Mouse (Mus musculus) activated CD4-positive, CD25-positive, alpha-beta regulatory T cell (primary cell): ENCODE measurements around the gene Slc7a6. TPM values are rescaled to one million over a fixed set of nuclear protein-coding genes. Genes with fewer than 3 reads are reported as not detected.

ENCODE experiments used
- polyA plus RNA-seq, 2 experiments: library from polyadenylated mRNA; unstranded; fragments of 100-300 nt; shearing (Covaris generic); gene quantifications; one replicate each; pipeline ENCODE4 v1.2.1; 2017

Gene Slc7a6
- 10 to 100 TPM; 24.6 to 40.9 TPM for polyA plus RNA-seq

DNA sequence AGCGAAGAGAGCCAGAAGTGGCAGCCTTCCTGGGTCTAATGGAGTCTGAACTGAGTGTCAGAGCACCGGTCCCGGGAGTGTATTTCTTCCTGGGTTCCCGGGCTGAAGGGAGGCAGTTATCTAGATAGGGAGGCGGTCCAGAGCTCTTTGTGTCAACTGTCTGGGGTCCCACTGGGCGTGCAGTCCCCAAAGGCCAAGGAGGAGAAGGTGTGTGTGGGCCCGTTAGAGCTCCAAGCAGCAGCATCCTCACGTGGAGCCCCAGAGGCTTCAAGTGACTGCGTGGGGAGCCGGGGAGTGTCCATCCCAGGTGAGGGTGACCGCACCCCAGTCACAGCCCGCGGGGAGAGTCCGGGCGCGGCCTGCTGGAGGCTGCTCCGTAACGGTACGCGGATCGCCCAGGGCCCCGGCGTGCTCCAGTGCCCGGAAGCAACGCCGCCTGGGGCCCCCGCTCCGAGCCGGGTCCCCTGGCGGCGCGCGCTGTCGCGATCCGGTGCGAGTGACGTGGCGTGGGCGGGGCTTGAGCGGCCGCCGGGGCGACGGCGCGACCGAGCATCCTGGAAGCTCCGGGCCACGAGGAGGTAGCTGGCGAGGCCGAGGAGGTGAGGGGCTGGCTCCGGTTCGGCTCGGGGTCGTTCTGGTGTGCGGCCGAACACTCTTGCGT, at the start of gene Slc7a6:
Slc7a6 (plus strand) TSS at position 502 of the 661 bp plus-strand sequence.

DNA sequence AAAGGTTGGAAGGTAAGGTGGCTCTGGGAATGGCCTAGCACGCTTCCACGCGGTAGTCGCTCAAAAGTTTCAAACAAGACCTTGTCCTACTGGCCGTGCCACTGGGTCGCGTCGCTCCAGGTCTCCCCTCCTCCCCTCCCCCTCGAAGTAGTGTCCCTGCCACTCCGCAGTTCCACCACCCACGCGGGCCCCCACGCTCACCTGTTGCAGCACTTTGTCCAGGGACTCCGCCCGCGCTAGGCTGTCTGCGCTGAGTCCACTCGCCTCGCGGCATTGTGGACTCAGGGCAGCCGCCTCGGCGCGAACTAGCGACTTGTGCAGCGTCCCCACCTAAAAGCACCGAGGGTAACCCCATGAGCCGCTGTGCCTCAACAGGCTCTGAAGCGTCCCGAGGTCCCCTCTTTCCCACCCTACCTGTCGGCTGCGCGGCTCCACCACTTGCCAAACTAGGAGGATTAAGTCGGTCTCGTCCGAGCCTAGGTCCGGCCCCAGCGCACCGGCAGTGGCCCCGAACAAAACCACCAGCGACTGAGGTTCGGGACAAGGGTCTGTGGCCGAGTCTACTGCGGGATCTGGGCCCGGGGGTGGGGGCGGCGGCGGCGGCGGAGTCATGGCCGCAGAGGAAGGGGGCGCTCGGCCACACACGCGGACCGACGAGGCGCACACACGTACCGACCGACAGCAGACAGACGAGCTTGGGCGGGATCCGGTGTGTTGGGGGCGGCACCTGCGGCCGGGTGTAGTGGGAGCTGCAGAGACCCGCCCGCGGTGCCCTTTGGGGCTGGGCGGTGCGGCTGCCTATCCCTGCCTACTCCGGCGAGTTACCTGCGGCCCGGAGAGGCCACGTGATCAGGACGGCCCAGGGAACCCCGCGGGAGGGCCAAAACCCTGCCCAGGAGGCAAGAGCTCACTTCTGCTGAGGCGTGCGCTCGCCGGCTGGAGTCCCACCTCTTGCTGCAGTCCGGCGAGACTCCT, 32.2 kb upstream of the Slc7a6 start, which contains the start of gene Esrp2:
Esrp2 (minus strand) TSS at position 819 of the 975 bp plus-strand sequence.

DNA sequence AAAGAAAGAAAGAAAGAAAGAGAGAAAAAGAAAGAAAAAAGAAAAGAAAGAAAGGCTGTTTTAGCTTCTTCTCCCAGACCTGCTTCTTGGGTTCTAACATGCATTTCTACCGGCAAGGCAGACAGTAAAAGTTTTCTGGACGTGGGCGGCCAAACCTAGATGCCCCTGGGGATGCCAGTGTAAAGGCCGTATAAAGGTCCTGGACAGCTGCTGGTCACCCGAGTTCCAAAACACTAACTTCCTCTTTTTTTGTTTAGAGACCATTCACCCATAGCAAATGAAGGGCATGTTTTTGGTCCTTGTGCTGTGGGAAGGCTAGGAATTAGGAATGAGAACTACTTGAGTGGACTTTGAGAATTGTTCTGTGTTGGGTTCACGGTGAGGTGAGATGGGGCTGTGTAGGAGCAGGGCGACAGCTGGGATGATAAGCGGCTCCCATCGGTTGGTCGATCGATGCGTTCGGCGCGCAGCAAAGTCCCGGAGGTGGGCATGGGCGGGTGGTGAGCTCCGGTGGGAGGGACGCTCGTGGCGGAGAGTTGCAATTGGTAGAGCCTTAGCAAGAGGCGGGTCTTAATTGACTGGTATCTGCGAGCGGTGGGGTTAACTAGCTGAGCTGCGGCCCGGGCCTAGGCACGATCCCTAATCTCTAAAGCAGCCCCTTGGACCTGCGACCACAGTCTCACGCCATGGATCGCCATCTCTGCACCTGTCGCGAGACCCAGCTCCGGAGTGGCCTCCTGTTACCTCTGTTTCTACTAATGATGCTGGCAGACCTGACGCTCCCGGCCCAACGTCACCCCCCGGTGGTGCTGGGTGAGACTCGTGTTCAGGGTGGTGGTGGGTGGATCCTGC, 18.6 kb upstream of the Slc7a6 start, which contains the start of gene Pla2g15:
Pla2g15 (plus strand) TSS at position 599 of the 852 bp plus-strand sequence.

DNA sequence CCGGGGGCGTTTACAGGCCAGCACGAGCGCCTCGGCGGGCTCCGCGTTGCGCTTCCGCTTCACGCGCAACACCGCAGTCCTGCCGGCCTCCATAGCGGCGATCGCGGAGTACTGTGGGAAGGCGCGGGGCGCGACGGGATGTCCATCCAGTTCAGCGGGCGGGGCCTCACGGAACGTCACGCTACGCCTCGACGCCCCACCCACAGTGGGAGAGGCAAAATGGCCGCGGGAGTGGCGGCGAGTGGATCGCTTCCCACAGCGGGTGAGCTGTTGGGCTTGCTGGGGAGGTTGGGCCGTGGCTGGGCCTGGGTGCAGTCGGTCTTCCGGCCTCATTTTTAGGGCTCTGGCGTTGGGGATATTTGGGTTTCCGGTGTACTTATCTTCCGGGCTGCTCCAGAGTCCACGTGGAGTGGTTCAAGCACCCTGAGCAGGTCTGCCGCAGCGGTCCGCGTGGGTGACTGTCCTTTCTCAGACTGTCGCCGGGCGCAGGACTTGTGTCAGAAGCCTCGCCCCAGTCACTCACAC, 42.2 kb downstream of the Slc7a6 start, which contains the start of the genes Slc7a6os and Prmt7:
Slc7a6os (minus strand) TSS at position 115 of the 525 bp plus-strand sequence.
Prmt7 (plus strand) TSS at position 116 of the 525 bp plus-strand sequence.

Other genes with a start within 250 kb of the Slc7a6 start
- gene Ctrl, start 235.0 kb upstream of the Slc7a6 start, polyA plus RNA-seq: 1 to 10 TPM; 1.7 to 2.0 TPM
- gene Psmb10, start 230.4 kb upstream of the Slc7a6 start, polyA plus RNA-seq: 100 to 1,000 TPM; 512 to 532 TPM
- under 1 TPM in 1 of 2 experiments, not detected in 1; 0.52 TPM for gene Lcat, start 225.5 kb upstream of the Slc7a6 start, polyA plus RNA-seq
- 10 to 100 TPM; 12.8 to 16.4 TPM for gene Slc12a4, start 202.8 kb upstream of the Slc7a6 start, polyA plus RNA-seq
- not detected for gene Dpep3, start 189.4 kb upstream of the Slc7a6 start, polyA plus RNA-seq
- 10 to 100 TPM; 22.9 to 25.6 TPM for gene Dus2, start 177.5 kb upstream of the Slc7a6 start, polyA plus RNA-seq
- under 1 TPM; 0.16 to 0.33 TPM for gene Dpep2nb, start 162.9 kb upstream of the Slc7a6 start, polyA plus RNA-seq
- gene Ddx28, start 157.0 kb upstream of the Slc7a6 start, polyA plus RNA-seq: 10 to 100 TPM; 16.9 to 18.8 TPM
- 100 to 1,000 TPM; 130 to 146 TPM for gene Nfatc3, start 110.0 kb upstream of the Slc7a6 start, polyA plus RNA-seq
- 1 to 10 TPM in 1 of 2 experiments, under 1 TPM in 1; 0.47 to 1.6 TPM for gene Esrp2, start 31.9 kb upstream of the Slc7a6 start, polyA plus RNA-seq
- gene Pla2g15, start 18.5 kb upstream of the Slc7a6 start, polyA plus RNA-seq: 10 to 100 TPM in 1 of 2 experiments, 1 to 10 TPM in 1; 8.3 to 11.1 TPM
- gene Slc7a6os, start 42.1 kb downstream of the Slc7a6 start, polyA plus RNA-seq: 10 to 100 TPM; 56.7 to 59.6 TPM
- 10 to 100 TPM; 31.5 to 34.6 TPM for gene Prmt7, start 42.1 kb downstream of the Slc7a6 start, polyA plus RNA-seq
- gene Smpd3, start 169.1 kb downstream of the Slc7a6 start, polyA plus RNA-seq: under 1 TPM in 1 of 2 experiments, not detected in 1; 0.08 TPM
- gene Zfp90, start 246.5 kb downstream of the Slc7a6 start, polyA plus RNA-seq: 1 to 10 TPM; 3.5 to 7.0 TPM